Mouse (Mus musculus) heart, embryonic 16.5 days (tissue): Measurements from ENCODE around the gene Homez. TPM values are rescaled to one million over a fixed set of nuclear protein-coding genes. Genes with fewer than 3 reads are reported as not detected.
A peak's percentile ranks its signal among the peaks of the same experiment; 100 is the strongest.

Experiments
- ATAC-seq: fragments of 200-750 bp; cut with Nextera tagmentation; replicated peaks from 2 replicates; pipeline ENCODE4 v1.8.0; 2017; ENCODE audit warnings: moderate number of reproducible peaks; ENCODE audit not compliant: insufficient read depth, low FRiP score; ENCODE audit errors: extremely low read depth
- H3K27ac ChIP-seq: fragments of 300-500 bp; sonication (generic); 2 replicates; pipeline ENCODE4 v1.5.1; 2014; ENCODE audit warnings: mild to moderate bottlenecking, low read length, control low read depth, moderate library complexity
- H3K27me3 ChIP-seq: fragments of 300-500 bp; sonication (generic); 2 replicates; pipeline ENCODE4 v1.6.1; 2014; ENCODE audit warnings: low read length, mixed read lengths; ENCODE audit not compliant: control insufficient read depth, insufficient read depth
- H3K36me3 ChIP-seq: fragments of 300-500 bp; sonication (generic); 2 replicates; pipeline ENCODE4 v1.6.1; 2014; ENCODE audit not compliant: control insufficient read depth, insufficient read depth
- H3K4me1 ChIP-seq: fragments of 300-500 bp; sonication (generic); 2 replicates; pipeline ENCODE4 v1.6.1; 2014; ENCODE audit warnings: low read length, mixed read lengths; ENCODE audit not compliant: control insufficient read depth, insufficient read depth
- H3K4me2 ChIP-seq: fragments of 300-500 bp; sonication (generic); 2 replicates; pipeline ENCODE4 v1.6.1; 2014; ENCODE audit warnings: low read depth, mild to moderate bottlenecking, control low read depth, low read length
- H3K4me3 ChIP-seq: fragments of 300-500 bp; sonication (generic); 2 replicates; pipeline ENCODE4 v1.5.1; 2014; ENCODE audit warnings: mild to moderate bottlenecking, control low read depth, low read length
- H3K9ac ChIP-seq: fragments of 300-500 bp; sonication (generic); 2 replicates; pipeline ENCODE4 v1.6.1; 2014; ENCODE audit warnings: low read length, control low read depth
- H3K9me3 ChIP-seq: fragments of 300-500 bp; sonication (generic); replicated peaks from 2 replicates; pipeline ENCODE4 v1.6.1; 2016; ENCODE audit warnings: low read length; ENCODE audit not compliant: control insufficient read depth
- WGBS: fragments of 180-500 bp; shearing (Covaris S2); extraction: QIAGEN DNeasy Blood & Tissue Kit; methylation state at CpG from one replicate; pipeline ENCODE4 v1.1.7; 2014; 5-methylcytosine and 5-hydroxymethylcytosine counted together
- polyA plus RNA-seq: library from polyadenylated mRNA; unstranded; fragments of >200 nt; fragmentation: Nextera tagmentation; extraction: Ambion mirVana; gene quantifications from 2 replicates; pipeline ENCODE4 v1.2.1, GENCODE M21; 2015

The Homez gene
- polyA plus RNA-seq, 1 experiment from 2014 or later: 4.9 TPM

- H3K9ac ChIP-seq: peak overlapping the region; percentile 95
- H3K36me3 ChIP-seq: no peaks in the 10 kb centered on the region
- peak overlapping the region; percentile 79 for H3K27ac ChIP-seq
- H3K9me3 ChIP-seq: 0 out of 2 replicates have a peak, but pooled peaks cover 2% of the 10 kb centered on the region
- peak overlapping the region; percentile 93 for H3K4me3 ChIP-seq
- no peaks in the 10 kb centered on the region for H3K27me3 ChIP-seq
- H3K4me2 ChIP-seq: peak overlapping the region; percentile 87
- ATAC-seq: peak; percentile 100
- peaks cover 3% of the 10 kb centered on the region for H3K4me1 ChIP-seq
- WGBS: under 1% methylated on average over 55 of the region's 56 CpGs
These were observed 7.1 kb downstream of the Homez start for GRCm38 (mm10) chr14:54863501-54864312.

- H3K27ac ChIP-seq: no peak overlapping the region
- no peak overlapping the region for H3K4me3 ChIP-seq
- ATAC-seq: no peak
- H3K9me3 ChIP-seq: no peaks in the 10 kb centered on the region
- peaks cover 3% of the 10 kb centered on the region for H3K4me1 ChIP-seq
- no peaks in the 10 kb centered on the region for H3K27me3 ChIP-seq
- 39% methylated on average over 2 of the region's 2 CpGs for WGBS
- peaks cover 3% of the 10 kb centered on the region; the same call in 1 of the 2 replicates for H3K36me3 ChIP-seq
- no peak overlapping the region for H3K4me2 ChIP-seq
- H3K9ac ChIP-seq: no peak overlapping the region
These were observed 10.2 kb downstream of the Homez start for GRCm38 (mm10) chr14:54860511-54860910.

- Histone ChIP-seq H3K4me1 (no peaks in the 10 kb centered on the region), H3K9ac (no peak overlapping the region), H3K4me2 (no peak overlapping the region), H3K27me3 (no peaks in the 10 kb centered on the region), H3K36me3 (peaks cover 3% of the 10 kb centered on the region; the same call in 1 of the 2 replicates), H3K9me3 (no peaks in the 10 kb centered on the region), H3K27ac (no peak overlapping the region), H3K4me3 (no peak overlapping the region)
- 79% methylated on average over 9 of the region's 9 CpGs for WGBS
- no peak for ATAC-seq
These were observed 12.9 kb downstream of the Homez start for GRCm38 (mm10) chr14:54857891-54858290.

GRCm38 (mm10) chr14:54856703-54857102 is 14.1 kb downstream of the Homez start:
- WGBS: 77% methylated on average over 7 of the region's 7 CpGs
- ATAC-seq: no peak
- H3K4me1 ChIP-seq: no peaks in the 10 kb centered on the region
- no peak overlapping the region for H3K4me3 ChIP-seq
- no peak overlapping the region for H3K27ac ChIP-seq
- no peaks in the 10 kb centered on the region for H3K9me3 ChIP-seq
- no peaks in the 10 kb centered on the region for H3K27me3 ChIP-seq
- H3K36me3 ChIP-seq: peaks cover 3% of the 10 kb centered on the region; the same call in 1 of the 2 replicates
- no peak overlapping the region for H3K4me2 ChIP-seq
- H3K9ac ChIP-seq: no peak overlapping the region

- Histone ChIP-seq H3K9me3 (no peaks in the 10 kb centered on the region), H3K9ac (no peak overlapping the region), H3K4me2 (no peak overlapping the region), H3K36me3 (peaks cover 3% of the 10 kb centered on the region; the same call in 1 of the 2 replicates), H3K27ac (no peak overlapping the region), H3K27me3 (no peaks in the 10 kb centered on the region), H3K4me1 (no peaks in the 10 kb centered on the region), H3K4me3 (no peak overlapping the region)
- no peak for ATAC-seq
- 94% methylated on average over 3 of the region's 3 CpGs for WGBS
These were observed 15.0 kb downstream of the Homez start for GRCm38 (mm10) chr14:54855726-54856125.

- WGBS: 2% methylated on average over 4 of the region's 4 CpGs
These were observed 27.3 kb downstream of the Homez start for GRCm38 (mm10) chr14:54843461-54843860.

GRCm38 (mm10) chr14:54823716-54824115 is 47.0 kb downstream of the Homez start:
- H3K4me2 ChIP-seq: no peak overlapping the region
- H3K4me1 ChIP-seq: no peaks in the 10 kb centered on the region
- no peak overlapping the region for H3K4me3 ChIP-seq
- 75% methylated on average over 1 of the region's 1 CpGs for WGBS
- no peak overlapping the region for H3K9ac ChIP-seq
- H3K36me3 ChIP-seq: no peaks in the 10 kb centered on the region
- H3K9me3 ChIP-seq: no peaks in the 10 kb centered on the region
- H3K27ac ChIP-seq: no peak overlapping the region
- no peaks in the 10 kb centered on the region for H3K27me3 ChIP-seq
- no peak for ATAC-seq

More at GRCm38 (mm10) chr14:54843461-54843860, 27.3 kb downstream of the Homez start:
- H3K9me3 ChIP-seq: no peaks in the 10 kb centered on the region
- H3K4me3 ChIP-seq: no peak overlapping the region
- H3K4me1 ChIP-seq: no peaks in the 10 kb centered on the region
- no peak overlapping the region for H3K4me2 ChIP-seq
- H3K36me3 ChIP-seq: no peaks in the 10 kb centered on the region
- no peak overlapping the region for H3K9ac ChIP-seq
- H3K27ac ChIP-seq: no peak overlapping the region
- no peaks in the 10 kb centered on the region for H3K27me3 ChIP-seq
- ATAC-seq: no peak

GRCm38 (mm10) chr14:54822301-54822700 is 48.5 kb downstream of the Homez start:
- Histone ChIP-seq H3K36me3 (no peaks in the 10 kb centered on the region), H3K4me2 (no peak overlapping the region), H3K27me3 (no peaks in the 10 kb centered on the region), H3K9ac (no peak overlapping the region), H3K4me3 (no peak overlapping the region), H3K27ac (no peak overlapping the region), H3K4me1 (no peaks in the 10 kb centered on the region), H3K9me3 (no peaks in the 10 kb centered on the region)
- no peak for ATAC-seq
- WGBS: 83% methylated on average over 2 of the region's 2 CpGs

- Histone ChIP-seq H3K4me3 (no peak overlapping the region), H3K27ac (no peak overlapping the region), H3K9me3 (no peaks in the 10 kb centered on the region), H3K4me1 (no peaks in the 10 kb centered on the region), H3K27me3 (no peaks in the 10 kb centered on the region), H3K36me3 (no peaks in the 10 kb centered on the region), H3K4me2 (no peak overlapping the region), H3K9ac (no peak overlapping the region)
- 52% methylated on average over 2 of the region's 2 CpGs for WGBS
- ATAC-seq: no peak
These were observed 53.0 kb downstream of the Homez start for GRCm38 (mm10) chr14:54817791-54818190.
